Mouse (Mus musculus): ENCODE measurements at regions not wholly inside any gene's neighbourhood (a gene's known extent, or its start where the extent isn't known, plus 50 kb on each side); places are given as distances from the start of the nearest gene placed in this dataset.
"Not testable (repeated sequence)": the region's sequence is repeated elsewhere in the genome, so short reads cannot be mapped to it uniquely, and the experiment has no call there.

DNA sequence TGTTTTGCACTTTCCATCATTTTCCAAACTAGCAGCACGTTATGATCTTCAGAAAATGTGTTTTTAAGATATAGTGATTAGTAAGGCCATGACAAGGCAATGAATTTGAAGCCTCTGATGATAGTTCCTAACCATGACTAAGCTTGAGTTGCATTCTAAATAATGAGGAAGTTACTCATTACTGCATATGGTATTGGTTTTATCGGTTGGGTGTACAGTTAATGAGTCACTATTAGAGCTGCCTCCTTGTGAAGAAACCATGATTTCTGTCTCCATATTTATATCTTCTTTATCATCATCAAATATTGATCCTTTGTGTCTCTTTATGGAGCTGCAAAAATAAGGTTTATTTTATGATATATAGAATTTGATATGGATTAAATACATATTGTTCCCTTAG lies 4763.5 kb upstream of the Gm7489 start:
- ATAC-seq (ENCODE audit: extremely low read depth, insufficient number of reproducible peaks, low FRiP score, poor library complexity, severe bottlenecking) (peak; percentile 28; the same call in 1 of the 2 replicates), DNase-seq (ENCODE audit: low spot score) (no peak)
- no peaks in the 10 kb centered on the region for H3K9me3 ChIP-seq (replicated peaks)
- no peaks in the 10 kb centered on the region for H3K4me1 ChIP-seq (ENCODE audit: insufficient read depth, low read depth, low read length)
- no peaks in the 10 kb centered on the region for H3K27me3 ChIP-seq (ENCODE audit: insufficient read depth, low read length)
- TF ChIP-seq POLR2AphosphoS5 (IDR thresholded peaks at IDR 0.05; ENCODE audit: insufficient replicate concordance, low read depth, low read length) (no peak), TAL1 (conservative IDR thresholded peaks at IDR 0.05; ENCODE audit: low read depth, low read length) (no peak), GATA2 (IDR thresholded peaks at IDR 0.05; ENCODE audit: borderline replicate concordance, low read depth, low read length) (no peak), CTCF (IDR thresholded peaks at IDR 0.05; ENCODE audit: low read depth, low read length) (no peak), GATA1 (IDR thresholded peaks at IDR 0.05; ENCODE audit: borderline replicate concordance, low read length) (no peak)
- no peak overlapping the region for H3K4me3 ChIP-seq (ENCODE audit: low read depth, low read length)
- H3K36me3 ChIP-seq (replicated peaks) = no peaks in the 10 kb centered on the region

DNA sequence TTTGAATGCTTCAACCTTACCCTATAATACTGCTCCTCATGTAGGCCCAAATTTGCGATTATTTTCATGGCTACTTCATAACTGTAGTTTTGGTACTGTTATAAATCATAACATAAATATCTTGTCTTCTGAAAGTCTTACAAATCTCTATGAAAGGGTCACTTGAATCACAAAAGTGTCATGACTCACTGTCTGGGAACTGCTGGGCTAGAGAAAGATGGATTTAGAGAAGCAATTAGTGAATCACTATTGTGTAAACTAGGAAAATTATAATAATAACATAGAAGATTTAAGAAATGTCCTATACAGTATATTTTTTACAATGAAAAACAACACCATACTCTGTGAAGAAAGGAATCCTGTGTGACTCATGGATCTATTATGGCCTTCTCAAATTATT lies 4738.3 kb upstream of the Gm7489 start:
- Histone ChIP-seq H3K9me3 (replicated peaks) (0 out of 2 replicates have a peak, but pooled peaks cover 2% of the 10 kb centered on the region), H3K27me3 (ENCODE audit: insufficient read depth, low read length) (no peaks in the 10 kb centered on the region), H3K36me3 (replicated peaks) (no peaks in the 10 kb centered on the region), H3K4me3 (ENCODE audit: low read depth, low read length) (no peak overlapping the region), H3K4me1 (ENCODE audit: insufficient read depth, low read depth, low read length) (no peaks in the 10 kb centered on the region)
- ATAC-seq (ENCODE audit: extremely low read depth, insufficient number of reproducible peaks, low FRiP score, poor library complexity, severe bottlenecking) = no peak
- no peak for TF ChIP-seq TAL1 (conservative IDR thresholded peaks at IDR 0.05; ENCODE audit: low read depth, low read length)
- DNase-seq (ENCODE audit: low spot score) = no peak

DNA sequence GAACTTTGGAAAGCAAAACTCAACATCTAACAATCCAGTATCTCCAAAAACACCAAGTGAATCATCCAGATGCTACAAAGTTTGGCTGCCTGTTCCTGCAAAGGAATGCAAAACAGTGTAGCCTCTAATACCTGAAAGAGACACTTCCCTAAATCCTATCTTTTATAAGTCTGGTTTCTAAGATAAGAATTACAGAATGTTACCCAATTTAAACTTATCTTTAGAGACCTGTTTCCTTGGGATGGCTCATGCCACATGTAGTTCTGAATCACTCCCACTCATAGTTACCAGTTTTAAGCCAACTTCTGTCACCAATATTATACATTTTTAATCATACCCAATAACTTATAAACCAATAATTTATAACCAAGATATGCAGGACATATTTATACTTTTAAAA lies 4732.7 kb upstream of the Gm7489 start:
- TF ChIP-seq GATA1 (IDR thresholded peaks at IDR 0.05; ENCODE audit: borderline replicate concordance, low read length) = no peak
- no peak for TF ChIP-seq POLR2AphosphoS5 (IDR thresholded peaks at IDR 0.05; ENCODE audit: insufficient replicate concordance, low read depth, low read length)
- TF ChIP-seq GATA2 (IDR thresholded peaks at IDR 0.05; ENCODE audit: borderline replicate concordance, low read depth, low read length) = no peak
- no peak for TF ChIP-seq CTCF (IDR thresholded peaks at IDR 0.05; ENCODE audit: low read depth, low read length)
- TF ChIP-seq TAL1 (conservative IDR thresholded peaks at IDR 0.05; ENCODE audit: low read depth, low read length) = no peak
- H3K27me3 ChIP-seq (ENCODE audit: insufficient read depth, low read length) = no peaks in the 10 kb centered on the region
- H3K4me3 ChIP-seq (ENCODE audit: low read depth, low read length) = no peak overlapping the region
- ATAC-seq (ENCODE audit: extremely low read depth, insufficient number of reproducible peaks, low FRiP score, poor library complexity, severe bottlenecking) (no peak), DNase-seq (ENCODE audit: low spot score) (no peak)
- H3K4me1 ChIP-seq (ENCODE audit: insufficient read depth, low read depth, low read length) = no peaks in the 10 kb centered on the region
- no peaks in the 10 kb centered on the region for H3K36me3 ChIP-seq (replicated peaks)
- 0 out of 2 replicates have a peak, but pooled peaks cover 5% of the 10 kb centered on the region for H3K9me3 ChIP-seq (replicated peaks)

DNA sequence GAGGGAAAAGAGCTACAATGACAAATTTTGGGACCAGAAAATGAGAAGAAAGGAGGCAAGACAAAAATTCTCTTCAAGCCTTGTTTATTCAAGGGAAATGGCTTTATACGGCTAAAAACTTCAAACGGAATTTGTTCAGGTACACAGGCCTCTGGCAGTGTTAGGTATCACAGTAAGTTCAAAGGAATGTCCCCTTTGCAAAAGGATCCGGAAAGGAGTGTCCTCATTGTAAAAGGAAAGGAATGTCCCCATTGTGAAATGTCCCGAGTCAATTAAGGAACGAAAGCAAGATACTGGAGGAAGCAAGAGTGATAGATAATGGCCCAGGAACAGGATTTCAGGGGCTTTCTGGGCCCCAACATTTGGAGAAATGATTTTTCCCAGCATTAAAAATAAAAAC lies 4730.7 kb upstream of the Gm7489 start:
- TF ChIP-seq TAL1 (conservative IDR thresholded peaks at IDR 0.05; ENCODE audit: low read depth, low read length) (no peak), POLR2AphosphoS5 (IDR thresholded peaks at IDR 0.05; ENCODE audit: insufficient replicate concordance, low read depth, low read length) (no peak), GATA1 (IDR thresholded peaks at IDR 0.05; ENCODE audit: borderline replicate concordance, low read length) (no peak)
- no peak for ATAC-seq (ENCODE audit: extremely low read depth, insufficient number of reproducible peaks, low FRiP score, poor library complexity, severe bottlenecking)

DNA sequence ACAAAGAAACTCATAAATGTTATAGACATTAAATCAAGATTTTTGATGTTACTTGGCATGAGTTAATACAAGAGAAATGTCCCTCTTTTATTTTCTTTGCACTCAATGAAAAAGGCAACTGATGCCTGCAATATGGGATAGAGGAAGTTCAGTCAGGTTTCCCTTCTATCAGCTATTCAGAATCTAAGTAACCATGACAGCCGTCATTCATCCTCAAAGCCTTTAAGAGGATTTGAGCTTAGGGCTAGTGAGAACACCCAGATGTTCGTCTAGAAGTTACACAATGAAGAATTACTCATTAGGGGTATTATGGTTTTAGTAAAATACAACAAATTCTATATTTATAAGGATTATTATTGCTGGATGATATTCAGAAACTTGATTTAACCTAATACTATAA lies 4693.2 kb upstream of the Gm7489 start:
- Histone ChIP-seq H3K4me3 (ENCODE audit: low read depth, low read length) (no peak overlapping the region), H3K27me3 (ENCODE audit: insufficient read depth, low read length) (no peaks in the 10 kb centered on the region)
- ATAC-seq (ENCODE audit: extremely low read depth, insufficient number of reproducible peaks, low FRiP score, poor library complexity, severe bottlenecking) = no peak

More for the DNA sequence above, 4730.7 kb upstream of the Gm7489 start:
- Histone ChIP-seq H3K4me1 (ENCODE audit: insufficient read depth, low read depth, low read length) (no peaks in the 10 kb centered on the region), H3K27me3 (ENCODE audit: insufficient read depth, low read length) (no peaks in the 10 kb centered on the region), H3K4me3 (ENCODE audit: low read depth, low read length) (no peak overlapping the region), H3K9me3 (replicated peaks) (0 out of 2 replicates have a peak, but pooled peaks cover 3% of the 10 kb centered on the region), H3K36me3 (replicated peaks) (no peaks in the 10 kb centered on the region)
- no peak for DNase-seq (ENCODE audit: low spot score)

DNA sequence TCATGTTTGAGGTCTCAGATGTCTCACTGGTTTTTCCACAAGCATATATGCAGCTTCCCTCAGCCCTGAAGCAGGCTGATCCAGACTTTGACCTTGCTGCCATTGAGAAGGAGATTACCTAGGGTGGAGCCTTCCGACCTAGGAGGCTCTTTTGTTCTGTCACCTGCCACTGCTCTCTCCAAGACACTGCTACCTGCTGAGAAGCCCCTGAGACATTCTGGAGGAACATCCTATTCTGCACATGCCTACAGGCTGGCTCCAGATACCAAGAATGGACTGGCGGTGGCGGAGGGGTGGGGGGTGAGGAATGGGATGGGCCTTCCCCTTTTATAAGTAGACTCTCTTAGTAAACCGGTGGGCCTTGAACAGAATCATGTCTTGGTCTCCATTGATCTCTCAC lies 4692.1 kb upstream of the Gm7489 start:
- DNase-seq (ENCODE audit: low spot score); H3K36me3 ChIP-seq (replicated peaks); ATAC-seq (ENCODE audit: extremely low read depth, insufficient number of reproducible peaks, low FRiP score, poor library complexity, severe bottlenecking); H3K4me3 ChIP-seq (ENCODE audit: low read depth, low read length); H3K27me3 ChIP-seq (ENCODE audit: insufficient read depth, low read length); H3K4me1 ChIP-seq (ENCODE audit: insufficient read depth, low read depth, low read length): not testable (repeated sequence)
- peaks cover 13% of the 10 kb centered on the region for H3K9me3 ChIP-seq (replicated peaks)

More for the DNA sequence above, 4693.2 kb upstream of the Gm7489 start:
- Histone ChIP-seq H3K36me3 (replicated peaks) (no peaks in the 10 kb centered on the region), H3K9me3 (replicated peaks) (peaks cover 13% of the 10 kb centered on the region), H3K4me1 (ENCODE audit: insufficient read depth, low read depth, low read length) (no peaks in the 10 kb centered on the region)
- DNase-seq (ENCODE audit: low spot score) = no peak
- TF ChIP-seq TAL1 (conservative IDR thresholded peaks at IDR 0.05; ENCODE audit: low read depth, low read length) = no peak
- no peak for TF ChIP-seq POLR2AphosphoS5 (IDR thresholded peaks at IDR 0.05; ENCODE audit: insufficient replicate concordance, low read depth, low read length)
- TF ChIP-seq CTCF (IDR thresholded peaks at IDR 0.05; ENCODE audit: low read depth, low read length) = no peak
- no peak for TF ChIP-seq GATA2 (IDR thresholded peaks at IDR 0.05; ENCODE audit: borderline replicate concordance, low read depth, low read length)
- no peak for TF ChIP-seq GATA1 (IDR thresholded peaks at IDR 0.05; ENCODE audit: borderline replicate concordance, low read length)

DNA sequence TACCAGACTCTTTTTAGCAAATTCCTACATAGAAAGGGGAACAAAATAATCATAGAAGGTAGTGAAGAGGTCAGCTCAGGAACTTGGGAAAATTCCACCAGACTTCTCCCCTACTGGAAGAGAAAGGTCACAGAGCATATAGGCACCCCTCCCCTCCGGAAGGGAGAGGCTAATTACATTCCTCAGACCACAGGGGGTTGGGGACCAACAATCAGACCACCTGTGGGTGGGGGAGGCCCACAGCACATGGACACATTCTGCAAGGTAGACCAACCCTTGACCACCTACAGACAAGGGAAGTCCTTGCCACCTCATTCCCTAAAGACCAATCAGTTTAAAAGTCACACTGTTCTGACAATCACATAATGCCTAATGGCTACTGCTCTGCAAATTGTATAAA lies 4655.6 kb upstream of the Gm7489 start:
- H3K4me3 ChIP-seq (ENCODE audit: low read depth, low read length) = no peak overlapping the region
- ATAC-seq (ENCODE audit: extremely low read depth, insufficient number of reproducible peaks, low FRiP score, poor library complexity, severe bottlenecking) (no peak), DNase-seq (ENCODE audit: low spot score) (no peak)
- H3K27me3 ChIP-seq (ENCODE audit: insufficient read depth, low read length) = no peaks in the 10 kb centered on the region
- TF ChIP-seq POLR2AphosphoS5 (IDR thresholded peaks at IDR 0.05; ENCODE audit: insufficient replicate concordance, low read depth, low read length) = no peak
- TF ChIP-seq CTCF (IDR thresholded peaks at IDR 0.05; ENCODE audit: low read depth, low read length) = no peak
- TF ChIP-seq GATA1 (IDR thresholded peaks at IDR 0.05; ENCODE audit: borderline replicate concordance, low read length) = no peak
- TF ChIP-seq GATA2 (IDR thresholded peaks at IDR 0.05; ENCODE audit: borderline replicate concordance, low read depth, low read length) = no peak
- no peak for TF ChIP-seq TAL1 (conservative IDR thresholded peaks at IDR 0.05; ENCODE audit: low read depth, low read length)
- no peaks in the 10 kb centered on the region for H3K9me3 ChIP-seq (replicated peaks)
- H3K4me1 ChIP-seq (ENCODE audit: insufficient read depth, low read depth, low read length) = no peaks in the 10 kb centered on the region
- no peaks in the 10 kb centered on the region for H3K36me3 ChIP-seq (replicated peaks)
